26 mouse cellular contexts compared by ENCODE assay signal in genomic region chr16:74047232-74047631, GRCm38 (mm10).
DNase-seq lines count a peak whose midpoint lies in the region; ATAC-seq and TF ChIP-seq lines count a peak whose summit lies in the region.
"Had no signal": no experiment of that assay in that cellular context is flagged by ENCODE, and none has a peak within 500 bp of the region (broad histone marks: within the 10 kb centered on the region; RNA-seq: fewer than 3 reads in every experiment).

No protein-coding gene starts in this region.

- TF ChIP-seq CTCF in midbrain, postnatal 0 days (IDR thresholded peaks at IDR 0.05): no peak

- H3K4me1 ChIP-seq in hindbrain, embryonic 14.5 days (replicated peaks; ENCODE audit: control insufficient read depth, insufficient read depth, low read length): peaks cover 10% of the 10 kb centered on the region
- 0 out of 2 replicates have a peak, but pooled peaks cover 4% of the 10 kb centered on the region for H3K4me1 ChIP-seq in hindbrain, embryonic 10.5 days (replicated peaks)
- H3K4me1 ChIP-seq in kidney, embryonic 15.5 days: 0 out of 2 replicates have a peak, but pooled peaks cover 6% of the 10 kb centered on the region
- H3K4me1 ChIP-seq in midbrain, embryonic 11.5 days (ENCODE audit: control insufficient read depth, insufficient read depth, low read length): no peaks in the 10 kb centered on the region
- H3K4me1 ChIP-seq in midbrain, postnatal 0 days (ENCODE audit: insufficient read depth, low read length): no peaks in the 10 kb centered on the region
- H3K4me1 ChIP-seq: embryonic facial prominence, embryonic 12.5 days; forebrain, embryonic 12.5 days; heart, embryonic 12.5 days; heart, embryonic 15.5 days had no signal

- no peak overlapping the region for H3K9ac ChIP-seq in hindbrain, embryonic 14.5 days
- no peak overlapping the region for H3K9ac ChIP-seq in kidney, embryonic 15.5 days
- no peak overlapping the region for H3K9ac ChIP-seq in midbrain, embryonic 11.5 days (ENCODE audit: low read length)
- no peak overlapping the region for H3K9ac ChIP-seq in midbrain, postnatal 0 days (replicated peaks; ENCODE audit: low read length, poor library complexity, severe bottlenecking)
- H3K9ac ChIP-seq: embryonic facial prominence, embryonic 12.5 days; forebrain, embryonic 12.5 days; forebrain, embryonic 15.5 days; heart, embryonic 12.5 days; heart, embryonic 15.5 days; hindbrain, embryonic 12.5 days had no signal

- DNase-seq in hindbrain, embryonic 14.5 days (ENCODE audit: low spot score): no peak
- DNase-seq in hindbrain, embryonic 10.5 days (ENCODE audit: low spot score): no peak
- no peak for DNase-seq in kidney, postnatal 14 days
- DNase-seq in midbrain, embryonic 11.5 days (ENCODE audit: low spot score, missing footprints): peak; percentile 35
- no peak for DNase-seq in midbrain, postnatal 0 days (ENCODE audit: low spot score)
- peak; percentile 36 for DNase-seq in retina, postnatal 1 day
- DNase-seq in natural killer cell, adult 2 months (ENCODE audit: low spot score in 2 of 2): no peak
- DNase-seq: adrenal gland, adult 8-10 months; adrenal gland, postnatal 25 days; cerebellum, adult 18-20 months; cerebellum, adult 9-10 months; cerebellum, postnatal 14 days; gastrocnemius, postnatal 25 days; heart, adult 18-20 months; heart, postnatal 10 days; heart, postnatal 4 days had no signal

- no peak for ATAC-seq in hindbrain, embryonic 14.5 days (ENCODE audit: low FRiP score)
- ATAC-seq in kidney, embryonic 15.5 days (replicated peaks; ENCODE audit: low FRiP score): peak; percentile 82
- ATAC-seq in midbrain, embryonic 11.5 days (ENCODE audit: low FRiP score): no peak
- no peak for ATAC-seq in midbrain, postnatal 0 days (ENCODE audit: low FRiP score)
- ATAC-seq: activated CD4-positive, CD25-positive, alpha-beta regulatory T cell, adult 4 months; CD4-positive, CD25-positive, alpha-beta regulatory T cell, adult 4 months; forebrain, embryonic 15.5 days had no signal

- no peaks in the 10 kb centered on the region for H3K27me3 ChIP-seq in hindbrain, embryonic 14.5 days (ENCODE audit: control insufficient read depth, insufficient read depth, low read length)
- H3K27me3 ChIP-seq in hindbrain, embryonic 10.5 days (ENCODE audit: insufficient read depth, poor library complexity, severe bottlenecking): no peaks in the 10 kb centered on the region
- H3K27me3 ChIP-seq in kidney, embryonic 15.5 days: no peaks in the 10 kb centered on the region
- no peaks in the 10 kb centered on the region for H3K27me3 ChIP-seq in midbrain, embryonic 11.5 days (ENCODE audit: control insufficient read depth, insufficient read depth, low read length)
- no peaks in the 10 kb centered on the region for H3K27me3 ChIP-seq in midbrain, postnatal 0 days (ENCODE audit: insufficient read depth, low read length)
- H3K27me3 ChIP-seq: embryonic facial prominence, embryonic 12.5 days; forebrain, embryonic 12.5 days; forebrain, embryonic 15.5 days; heart, embryonic 12.5 days; heart, embryonic 15.5 days; hindbrain, embryonic 12.5 days had no signal

- WGBS in hindbrain, embryonic 14.5 days: 12% methylated on average over 3 of the region's 3 CpGs
- 24% methylated on average over 3 of the region's 3 CpGs for WGBS in hindbrain, embryonic 10.5 days
- 27% methylated on average over 3 of the region's 3 CpGs for WGBS in kidney, embryonic 15.5 days
- WGBS in midbrain, embryonic 11.5 days: 42% methylated on average over 3 of the region's 3 CpGs
- WGBS in midbrain, postnatal 0 days: 32% methylated on average over 3 of the region's 3 CpGs

- no peaks in the 10 kb centered on the region for H3K9me3 ChIP-seq in hindbrain, embryonic 14.5 days (ENCODE audit: control insufficient read depth, low read length)
- H3K9me3 ChIP-seq in hindbrain, embryonic 10.5 days: no peaks in the 10 kb centered on the region
- H3K9me3 ChIP-seq in kidney, embryonic 15.5 days (replicated peaks): no peaks in the 10 kb centered on the region
- H3K9me3 ChIP-seq in midbrain, embryonic 11.5 days (ENCODE audit: control insufficient read depth, low read length): no peaks in the 10 kb centered on the region
- no peaks in the 10 kb centered on the region for H3K9me3 ChIP-seq in midbrain, postnatal 0 days (ENCODE audit: low read length)
- H3K9me3 ChIP-seq: embryonic facial prominence, embryonic 12.5 days; forebrain, embryonic 12.5 days; forebrain, embryonic 15.5 days; heart, embryonic 12.5 days; heart, embryonic 15.5 days; hindbrain, embryonic 12.5 days had no signal

- H3K4me3 ChIP-seq in hindbrain, embryonic 14.5 days (replicated peaks; ENCODE audit: low read length): no peak overlapping the region
- no peak overlapping the region for H3K4me3 ChIP-seq in hindbrain, embryonic 10.5 days
- no peak overlapping the region for H3K4me3 ChIP-seq in kidney, embryonic 15.5 days (replicated peaks)
- no peak overlapping the region for H3K4me3 ChIP-seq in midbrain, embryonic 11.5 days (ENCODE audit: low read depth, low read length)
- no peak overlapping the region for H3K4me3 ChIP-seq in midbrain, postnatal 0 days (ENCODE audit: low read depth, low read length)
- H3K4me3 ChIP-seq: embryonic facial prominence, embryonic 12.5 days; erythroblast, embryonic 14.5 days; forebrain, embryonic 12.5 days; forebrain, embryonic 15.5 days; heart, embryonic 12.5 days; heart, embryonic 15.5 days; hindbrain, embryonic 12.5 days had no signal

- no peaks in the 10 kb centered on the region for H3K36me3 ChIP-seq in hindbrain, embryonic 14.5 days (replicated peaks; ENCODE audit: control insufficient read depth, insufficient read depth)
- H3K36me3 ChIP-seq in hindbrain, embryonic 10.5 days: no peaks in the 10 kb centered on the region
- H3K36me3 ChIP-seq in kidney, embryonic 15.5 days: 0 out of 2 replicates have a peak, but pooled peaks cover 3% of the 10 kb centered on the region
- no peaks in the 10 kb centered on the region for H3K36me3 ChIP-seq in midbrain, embryonic 11.5 days (ENCODE audit: control insufficient read depth, insufficient read depth, low read length)
- H3K36me3 ChIP-seq in midbrain, postnatal 0 days (ENCODE audit: insufficient read depth, low read length): no peaks in the 10 kb centered on the region
- H3K36me3 ChIP-seq: embryonic facial prominence, embryonic 12.5 days; forebrain, embryonic 12.5 days; forebrain, embryonic 15.5 days; heart, embryonic 12.5 days; heart, embryonic 15.5 days; hindbrain, embryonic 12.5 days had no signal

- no peak overlapping the region for H3K4me2 ChIP-seq in hindbrain, embryonic 14.5 days (replicated peaks)
- H3K4me2 ChIP-seq in kidney, embryonic 15.5 days: no peak overlapping the region
- no peak overlapping the region for H3K4me2 ChIP-seq in midbrain, embryonic 11.5 days
- no peak overlapping the region for H3K4me2 ChIP-seq in midbrain, postnatal 0 days (ENCODE audit: low read depth, low read length, poor library complexity, severe bottlenecking)
- H3K4me2 ChIP-seq: embryonic facial prominence, embryonic 12.5 days; forebrain, embryonic 12.5 days; forebrain, embryonic 15.5 days; heart, embryonic 12.5 days; heart, embryonic 15.5 days; hindbrain, embryonic 12.5 days had no signal

- peak overlapping the region; percentile 29; the same call in 1 of the 2 replicates for H3K27ac ChIP-seq in hindbrain, embryonic 14.5 days
- no peak overlapping the region for H3K27ac ChIP-seq in hindbrain, embryonic 10.5 days
- H3K27ac ChIP-seq in kidney, embryonic 15.5 days: no peak overlapping the region
- no peak overlapping the region for H3K27ac ChIP-seq in midbrain, embryonic 11.5 days (ENCODE audit: low read depth, low read length)
- no peak overlapping the region for H3K27ac ChIP-seq in midbrain, postnatal 0 days (ENCODE audit: low read depth, low read length)
- H3K27ac ChIP-seq: embryonic facial prominence, embryonic 12.5 days; forebrain, embryonic 12.5 days; forebrain, embryonic 15.5 days; heart, embryonic 15.5 days; hindbrain, embryonic 12.5 days had no signal

Comparison
In these comparisons a context has a peak if more than half of its experiments do, and no peak if none do; other contexts are left out.
1. DNase-seq: peak in midbrain, embryonic 11.5 days (single experiment) and retina, postnatal 1 day (single experiment); none in hindbrain, embryonic 14.5 days (single experiment), hindbrain, embryonic 10.5 days (single experiment), kidney, postnatal 14 days (single experiment), midbrain, postnatal 0 days (single experiment) and natural killer cell, adult 2 months (0 of 2).